Mouse (Mus musculus): ENCODE data around the gene Slc15a3. TPM values are rescaled to one million over a fixed set of nuclear protein-coding genes. Genes with fewer than 3 reads are reported as not detected.

The Slc15a3 gene
- polyA plus RNA-seq, 1 experiment, result 94.6 TPM

GRCm38 (mm10) chr19:10866351-10866750 lies 26.8 kb downstream of the Slc15a3 start:
- no peak overlapping the region for H3K27ac ChIP-seq (ENCODE audit: insufficient read depth, low read depth, low read length)
- peaks cover 11% of the 10 kb centered on the region for H3K4me1 ChIP-seq (ENCODE audit: control insufficient read depth, insufficient read depth, low read length)
- TF ChIP-seq CTCF (IDR thresholded peaks at IDR 0.05; ENCODE audit: low read depth, low read length) (no peak), POLR2A (IDR thresholded peaks at IDR 0.05; ENCODE audit: borderline replicate concordance, low read depth, low read length) (no peak)
- no peak overlapping the region for H3K4me3 ChIP-seq (ENCODE audit: insufficient read depth, low read length)

- Histone ChIP-seq H3K4me3 (ENCODE audit: insufficient read depth, low read length) (peak overlapping the region; percentile 60), H3K27ac (ENCODE audit: insufficient read depth, low read depth, low read length) (no peak overlapping the region), H3K4me1 (ENCODE audit: control insufficient read depth, insufficient read depth, low read length) (peaks cover 11% of the 10 kb centered on the region)
- TF ChIP-seq POLR2A (IDR thresholded peaks at IDR 0.05; ENCODE audit: borderline replicate concordance, low read depth, low read length) (no peak), CTCF (IDR thresholded peaks at IDR 0.05; ENCODE audit: low read depth, low read length) (no peak)
Observed at GRCm38 (mm10) chr19:10867946-10868622, 28.6 kb downstream of the Slc15a3 start.

GRCm38 (mm10) chr19:10868623-10869141 lies 29.2 kb downstream of the Slc15a3 start:
- TF ChIP-seq POLR2A (IDR thresholded peaks at IDR 0.05; ENCODE audit: borderline replicate concordance, low read depth, low read length) (no peak), CTCF (IDR thresholded peaks at IDR 0.05; ENCODE audit: low read depth, low read length) (no peak)
- Histone ChIP-seq H3K27ac (ENCODE audit: insufficient read depth, low read depth, low read length) (no peak overlapping the region), H3K4me3 (ENCODE audit: insufficient read depth, low read length) (peak overlapping the region; percentile 60), H3K4me1 (ENCODE audit: control insufficient read depth, insufficient read depth, low read length) (peaks cover 11% of the 10 kb centered on the region)

GRCm38 (mm10) chr19:10869241-10869885 lies 29.8 kb downstream of the Slc15a3 start:
- Histone ChIP-seq H3K4me1 (ENCODE audit: control insufficient read depth, insufficient read depth, low read length) (peaks cover 11% of the 10 kb centered on the region), H3K27ac (ENCODE audit: insufficient read depth, low read depth, low read length) (no peak overlapping the region), H3K4me3 (ENCODE audit: insufficient read depth, low read length) (peak overlapping the region; percentile 60)
- no peak for TF ChIP-seq CTCF (IDR thresholded peaks at IDR 0.05; ENCODE audit: low read depth, low read length)
- no peak for TF ChIP-seq POLR2A (IDR thresholded peaks at IDR 0.05; ENCODE audit: borderline replicate concordance, low read depth, low read length)

GRCm38 (mm10) chr19:10869886-10870527 lies 30.5 kb downstream of the Slc15a3 start, which contains the start of gene Tmem132a:
Tmem132a (minus strand) TSS chr19:10869940.
- peak within 1 kb of the TSS; percentile 60 for H3K4me3 ChIP-seq (ENCODE audit: insufficient read depth, low read length)
- no peak for TF ChIP-seq POLR2A (IDR thresholded peaks at IDR 0.05; ENCODE audit: borderline replicate concordance, low read depth, low read length)
- no peak for TF ChIP-seq CTCF (IDR thresholded peaks at IDR 0.05; ENCODE audit: low read depth, low read length)
- no peak within 1 kb of the TSS for H3K27ac ChIP-seq (ENCODE audit: insufficient read depth, low read depth, low read length)
- H3K4me1 ChIP-seq (ENCODE audit: control insufficient read depth, insufficient read depth, low read length), result peaks cover 11% of the 10 kb centered on the region

DNA sequence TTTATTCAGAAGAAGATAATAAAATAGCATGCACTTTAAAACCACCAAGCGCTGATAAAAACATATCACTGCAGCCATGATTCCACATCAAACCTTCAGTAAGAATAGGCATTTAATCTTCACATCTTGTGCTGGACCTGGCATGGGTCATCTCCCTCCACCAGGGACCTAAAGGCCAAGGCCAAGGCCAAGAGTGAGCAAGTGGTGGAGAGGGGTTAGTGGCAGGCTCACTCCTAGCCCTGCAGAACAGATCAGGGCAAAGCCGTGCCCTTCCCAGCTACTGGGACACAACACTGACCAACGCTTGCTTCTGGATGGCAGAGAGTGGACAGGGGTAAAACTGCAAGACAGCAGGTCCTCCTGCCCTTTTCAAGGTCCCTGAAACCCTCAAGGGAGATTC lies 31.1 kb downstream of the Slc15a3 start:
- peaks cover 11% of the 10 kb centered on the region for H3K4me1 ChIP-seq (ENCODE audit: control insufficient read depth, insufficient read depth, low read length)
- no peak for TF ChIP-seq POLR2A (IDR thresholded peaks at IDR 0.05; ENCODE audit: borderline replicate concordance, low read depth, low read length)
- TF ChIP-seq CTCF (IDR thresholded peaks at IDR 0.05; ENCODE audit: low read depth, low read length), result no peak
- no peak overlapping the region for H3K4me3 ChIP-seq (ENCODE audit: insufficient read depth, low read length)
- H3K27ac ChIP-seq (ENCODE audit: insufficient read depth, low read depth, low read length), result no peak overlapping the region

- TF ChIP-seq POLR2A (IDR thresholded peaks at IDR 0.05; ENCODE audit: borderline replicate concordance, low read depth, low read length) (no peak), CTCF (IDR thresholded peaks at IDR 0.05; ENCODE audit: low read depth, low read length) (no peak)
- H3K27ac ChIP-seq (ENCODE audit: insufficient read depth, low read depth, low read length), result no peak overlapping the region
- peaks cover 11% of the 10 kb centered on the region for H3K4me1 ChIP-seq (ENCODE audit: control insufficient read depth, insufficient read depth, low read length)
- H3K4me3 ChIP-seq (ENCODE audit: insufficient read depth, low read length), result no peak overlapping the region
Observed at GRCm38 (mm10) chr19:10871328-10871961, 31.9 kb downstream of the Slc15a3 start.

DNA sequence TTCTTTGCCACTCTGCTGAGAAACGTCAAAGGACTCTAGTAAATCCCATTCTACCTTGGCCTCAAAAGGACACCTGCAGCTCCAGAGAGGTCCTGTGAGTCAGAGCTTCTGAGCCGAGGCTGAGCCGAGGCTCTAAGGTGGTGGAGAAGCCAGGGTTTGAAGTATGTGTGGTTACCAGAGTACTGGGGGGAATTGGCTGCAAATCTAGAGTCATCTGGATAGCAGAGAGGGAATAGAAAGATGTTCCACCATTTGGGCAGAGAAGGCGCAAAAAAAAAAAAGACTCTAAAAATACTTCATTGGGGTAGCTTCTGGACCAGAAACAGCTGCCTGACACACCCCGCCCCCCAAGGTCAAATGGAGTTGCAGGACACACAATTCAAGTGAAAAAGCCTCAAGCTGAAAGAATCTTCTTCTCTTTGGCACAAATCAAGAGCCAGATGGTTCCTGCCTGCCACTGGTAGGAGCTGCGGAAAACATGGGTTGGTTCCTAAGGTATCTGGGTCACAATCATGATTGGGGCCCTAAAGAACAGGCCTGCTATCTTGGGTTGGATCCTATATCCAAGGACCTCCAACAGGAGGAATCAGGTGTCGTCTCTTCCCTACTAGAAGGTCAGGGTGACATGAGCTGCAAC lies 38.8 kb downstream of the Slc15a3 start:
- TF ChIP-seq CTCF (IDR thresholded peaks at IDR 0.05; ENCODE audit: low read depth, low read length), result no peak
- TF ChIP-seq POLR2A (IDR thresholded peaks at IDR 0.05; ENCODE audit: borderline replicate concordance, low read depth, low read length), result no peak
- Histone ChIP-seq H3K4me1 (ENCODE audit: control insufficient read depth, insufficient read depth, low read length) (peaks cover 17% of the 10 kb centered on the region), H3K4me3 (ENCODE audit: insufficient read depth, low read length) (no peak overlapping the region), H3K27ac (ENCODE audit: insufficient read depth, low read depth, low read length) (no peak overlapping the region)

Data from bone marrow macrophage, adult 2 months (primary cell).